15 mouse cellular contexts compared by ENCODE assay signal in genomic region chr12:15684311-15684710, GRCm38 (mm10).
"Had no signal": no experiment of that assay in that cellular context is flagged by ENCODE, and none has a peak within 500 bp of the region (broad histone marks: within the 10 kb centered on the region; RNA-seq: fewer than 3 reads in every experiment).

No protein-coding gene starts in this region.

- H3K36me3 ChIP-seq: limb, embryonic 12.5 days; liver, embryonic 13.5 days; midbrain, embryonic 13.5 days; neural tube, embryonic 15.5 days; stomach, embryonic 15.5 days had no signal

- H3K4me3 ChIP-seq: limb, embryonic 12.5 days; liver, embryonic 13.5 days; midbrain, embryonic 13.5 days; myocyte; neural tube, embryonic 15.5 days; stomach, embryonic 15.5 days had no signal

- ATAC-seq: liver, postnatal 0 days; midbrain, embryonic 13.5 days had no signal

- H3K9ac ChIP-seq: limb, embryonic 12.5 days; liver, embryonic 13.5 days; liver, postnatal 0 days; midbrain, embryonic 13.5 days; neural tube, embryonic 15.5 days; stomach, embryonic 15.5 days had no signal

- DNase-seq: kidney, adult 11 months; kidney, adult 9 months; kidney, postnatal 36 days; liver; liver, embryonic 13.5 days; liver, postnatal 0 days; right cerebral cortex, adult 18-20 months; right cerebral cortex, postnatal 25 days; thymus, postnatal 14 days had no signal

- H3K27me3 ChIP-seq: limb, embryonic 12.5 days; liver, embryonic 13.5 days; midbrain, embryonic 13.5 days; neural tube, embryonic 15.5 days; stomach, embryonic 15.5 days had no signal

- H3K27ac ChIP-seq: kidney, postnatal 0 days; limb, embryonic 12.5 days; liver, embryonic 13.5 days; midbrain, embryonic 13.5 days; neural tube, embryonic 15.5 days; stomach, embryonic 15.5 days had no signal

- H3K4me1 ChIP-seq: limb, embryonic 12.5 days; liver, embryonic 13.5 days; midbrain, embryonic 13.5 days; neural tube, embryonic 15.5 days; stomach, embryonic 15.5 days had no signal

- H3K9me3 ChIP-seq: limb, embryonic 12.5 days; liver, embryonic 13.5 days; midbrain, embryonic 13.5 days; neural tube, embryonic 15.5 days; stomach, embryonic 15.5 days had no signal

- H3K4me2 ChIP-seq: limb, embryonic 12.5 days; liver, embryonic 13.5 days; midbrain, embryonic 13.5 days; neural tube, embryonic 15.5 days; stomach, embryonic 15.5 days had no signal
